ENCODE assay signal across 8 mouse cellular contexts in the genomic region with DNA sequence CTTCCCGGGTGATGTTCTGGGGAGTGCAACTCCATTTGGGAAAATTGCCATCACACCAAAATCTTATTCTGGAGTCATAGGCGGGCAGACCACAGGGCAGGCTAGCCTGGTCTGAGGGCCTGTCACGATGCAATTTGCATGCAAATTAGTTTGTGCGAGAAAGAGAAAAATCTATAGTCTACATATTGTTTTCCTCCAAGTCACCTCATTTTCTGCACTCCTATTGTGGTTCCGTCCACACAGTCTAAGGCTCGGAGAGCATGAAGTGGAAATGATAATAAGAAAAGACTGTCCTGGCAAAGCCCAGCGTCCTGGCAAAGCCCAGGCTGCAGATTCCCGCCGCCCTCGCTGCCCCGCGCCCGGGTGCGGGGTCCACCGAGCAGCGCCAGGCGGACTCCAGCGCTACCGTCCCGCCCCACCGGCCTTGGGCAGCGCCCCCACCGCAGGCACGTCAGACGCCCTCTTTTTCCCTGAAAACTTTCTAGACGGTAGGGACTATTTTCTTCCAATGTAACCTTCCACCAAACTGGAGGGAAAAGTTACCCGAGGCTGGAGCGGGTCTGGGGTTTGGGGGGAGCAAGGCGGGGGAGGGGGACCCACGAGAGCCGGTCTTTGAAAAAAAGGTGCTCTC. TPM values are rescaled to one million over a fixed set of nuclear protein-coding genes. Genes with fewer than 3 reads are reported as not detected.
DNase-seq lines count a peak whose midpoint lies in the region; ATAC-seq and TF ChIP-seq lines count a peak whose summit lies in the region.

No protein-coding gene starts in this region.

- 0 out of 2 replicates have a peak, but pooled peaks have one; percentile 8 for TF ChIP-seq CTCF in kidney, adult 2 months (conservative IDR thresholded peaks at IDR 0.05; ENCODE audit: insufficient read depth, insufficient read length, low read depth, low read length)

- no peaks in the 10 kb centered on the region for H3K9me3 ChIP-seq in neural tube, embryonic 13.5 days

- ATAC-seq in neural tube, embryonic 13.5 days (ENCODE audit: low read depth) = peak; percentile 64

- H3K27ac ChIP-seq in kidney, adult 2 months (ENCODE audit: insufficient read depth, low read depth, low read length) = peak overlapping the region; percentile 78
- peak overlapping the region; percentile 84 for H3K27ac ChIP-seq in neural tube, embryonic 13.5 days (replicated peaks)

- no peaks in the 10 kb centered on the region for H3K27me3 ChIP-seq in kidney, adult 2 months (replicated peaks; ENCODE audit: control insufficient read depth, insufficient read depth, low read length)
- no peaks in the 10 kb centered on the region for H3K27me3 ChIP-seq in neural tube, embryonic 13.5 days

- peak overlapping the region; percentile 64 for H3K4me2 ChIP-seq in neural tube, embryonic 13.5 days

- DNase-seq in thymus, postnatal 4 days = peak; percentile 19
- no peak for DNase-seq in thymus, adult 18-20 months
- DNase-seq in embryo, embryonic 11 days = peak; percentile 90
- DNase-seq in heart, adult 9 months (ENCODE audit: low spot score in 2 of 2) = peak; percentile 38
- DNase-seq in kidney, adult 2 months = peak; percentile 72
- peak; percentile 26 to 35 for DNase-seq in lung, adult 18-20 months
- peak; percentile 54 for DNase-seq in yolk sac, embryonic 10.5 days (ENCODE audit: low spot score)

- TF ChIP-seq POLR2A in kidney, adult 2 months (IDR thresholded peaks at IDR 0.05; ENCODE audit: low read depth, low read length) = no peak

- H3K4me3 ChIP-seq in kidney, adult 2 months (ENCODE audit: insufficient read depth, low read depth, low read length) = peak overlapping the region; percentile 91
- H3K4me3 ChIP-seq in neural tube, embryonic 13.5 days = peak overlapping the region; percentile 57

- H3K36me3 ChIP-seq in kidney, adult 2 months (ENCODE audit: control insufficient read depth, insufficient read depth, low read length) = no peaks in the 10 kb centered on the region
- no peaks in the 10 kb centered on the region for H3K36me3 ChIP-seq in neural tube, embryonic 13.5 days

- peak overlapping the region; percentile 84 for H3K9ac ChIP-seq in neural tube, embryonic 13.5 days

- H3K4me1 ChIP-seq in kidney, adult 2 months (ENCODE audit: control insufficient read depth, insufficient read depth, low read length) = peaks cover 8% of the 10 kb centered on the region; the same call in 1 of the 2 replicates
- 0 out of 2 replicates have a peak, but pooled peaks cover 3% of the 10 kb centered on the region for H3K4me1 ChIP-seq in neural tube, embryonic 13.5 days (replicated peaks)

- 1% methylated on average over 31 of the region's 31 CpGs for WGBS in kidney, adult 2 months
- 1% methylated on average over 31 of the region's 31 CpGs for WGBS in neural tube, embryonic 13.5 days

RNA-seq across cellular contexts. Expression of gene Pogz, which starts 16.2 kb away (rescaled TPM):
- 19.7 and 21.0 TPM in 2 replicates for polyA plus RNA-seq in kidney, adult 2 months (2012; rRNA removed)
- polyA plus RNA-seq in neural tube, embryonic 13.5 days (2015; fragmentation: Nextera tagmentation; extraction: Ambion mirVana) = 19.6 and 20.1 TPM in 2 replicates

RNA-seq across cellular contexts. Expression of gene Cgn, which starts 34.8 kb away (rescaled TPM):
- polyA plus RNA-seq in kidney, adult 2 months (2012; rRNA removed) = 6.0 and 6.8 TPM in 2 replicates
- 5.4 and 6.3 TPM in 2 replicates for polyA plus RNA-seq in neural tube, embryonic 13.5 days (2015; fragmentation: Nextera tagmentation; extraction: Ambion mirVana)

Comparison
In these comparisons a context has a peak if more than half of its experiments do, and no peak if none do; other contexts are left out.
1. DNase-seq: peak in thymus, postnatal 4 days (single experiment), embryo, embryonic 11 days (single experiment), heart, adult 9 months (2 of 2), kidney, adult 2 months (single experiment), lung, adult 18-20 months (2 of 2) and yolk sac, embryonic 10.5 days (single experiment); none in thymus, adult 18-20 months (0 of 2).